Mouse (Mus musculus): ENCODE data around the gene Myadml2.
A peak's percentile ranks its signal among the peaks of the same experiment; 100 is the strongest.

The Myadml2 gene

GRCm38 (mm10) chr11:120612763-120613162, 35.2 kb downstream of the Myadml2 start:
- DNase-seq (ENCODE audit: low read depth, low spot score) = peak; percentile 87

DNA sequence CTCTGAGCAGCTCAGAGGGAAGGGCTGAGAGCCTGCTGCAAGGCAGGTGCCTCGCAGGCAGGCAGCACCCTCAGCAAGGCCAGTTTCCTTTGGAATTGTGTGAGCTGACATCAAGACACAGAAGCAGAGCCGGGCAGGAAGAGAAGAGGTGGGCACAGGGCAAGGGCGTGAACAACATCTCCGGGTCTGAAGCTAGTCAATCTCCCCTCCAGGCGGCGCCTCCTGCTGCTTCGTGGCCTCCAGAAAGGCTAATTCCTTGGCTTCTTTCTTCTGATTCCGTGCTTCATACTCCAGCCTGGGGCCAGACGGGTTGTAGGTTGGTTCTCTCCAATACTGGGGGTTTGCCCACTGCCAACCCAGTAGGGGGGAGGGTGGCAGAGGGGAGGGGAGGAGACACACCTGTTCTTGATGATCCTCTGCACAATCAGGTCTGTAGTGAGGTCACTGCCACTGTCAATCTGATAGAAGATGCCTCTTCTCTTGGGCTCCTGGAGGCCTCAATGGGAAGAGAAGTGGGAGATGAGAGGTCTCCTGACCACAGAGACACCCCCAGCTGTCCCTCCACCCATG, 37.4 kb downstream of the Myadml2 start:
- no peak for DNase-seq (ENCODE audit: low read depth, low spot score)

- DNase-seq (ENCODE audit: low read depth, low spot score) = no peak
Observed at GRCm38 (mm10) chr11:120609250-120609649, 38.7 kb downstream of the Myadml2 start.

DNA sequence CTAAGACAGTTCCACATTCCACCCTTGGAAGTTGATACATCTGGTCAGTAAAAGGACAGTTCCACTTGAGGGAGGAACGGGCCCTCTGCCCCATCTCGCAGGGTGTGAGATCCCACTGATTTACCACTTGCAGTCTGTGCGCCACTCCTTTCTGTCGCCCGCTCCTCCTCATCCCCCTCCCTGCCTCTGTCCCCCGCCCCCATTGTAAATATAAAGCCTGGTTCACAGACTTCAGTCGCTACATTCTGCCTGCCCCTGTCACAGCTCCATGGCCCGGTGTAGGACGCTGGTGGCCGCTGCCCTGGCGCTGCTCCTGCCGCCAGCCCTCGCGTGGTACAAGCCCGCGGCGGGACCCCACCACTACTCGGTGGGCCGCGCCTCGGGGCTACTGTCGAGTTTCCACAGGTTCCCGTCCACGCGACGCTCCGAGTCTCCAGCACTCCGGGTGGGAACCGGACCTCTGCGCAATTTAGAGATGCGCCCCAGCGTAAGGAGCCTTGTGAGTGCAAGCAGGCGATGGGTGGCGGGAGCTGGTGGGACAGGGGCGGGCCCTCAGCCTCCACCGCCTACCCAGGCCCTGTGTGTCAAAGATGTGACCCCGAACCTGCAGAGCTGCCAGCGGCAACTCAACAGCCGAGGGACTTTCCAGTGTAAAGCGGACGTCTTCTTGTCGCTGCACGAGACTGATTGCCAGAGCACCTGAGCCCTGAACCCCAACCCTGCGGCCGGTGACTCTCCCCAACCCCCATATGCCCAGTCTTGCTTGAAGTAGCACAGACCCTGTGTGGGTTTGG, 39.5 kb downstream of the Myadml2 start, which contains the start of gene Npb:
Gene Npb, plus strand, starts transcription at position 237 of the 794 bp plus-strand sequence.
- no peak for DNase-seq (ENCODE audit: low read depth, low spot score)

DNA sequence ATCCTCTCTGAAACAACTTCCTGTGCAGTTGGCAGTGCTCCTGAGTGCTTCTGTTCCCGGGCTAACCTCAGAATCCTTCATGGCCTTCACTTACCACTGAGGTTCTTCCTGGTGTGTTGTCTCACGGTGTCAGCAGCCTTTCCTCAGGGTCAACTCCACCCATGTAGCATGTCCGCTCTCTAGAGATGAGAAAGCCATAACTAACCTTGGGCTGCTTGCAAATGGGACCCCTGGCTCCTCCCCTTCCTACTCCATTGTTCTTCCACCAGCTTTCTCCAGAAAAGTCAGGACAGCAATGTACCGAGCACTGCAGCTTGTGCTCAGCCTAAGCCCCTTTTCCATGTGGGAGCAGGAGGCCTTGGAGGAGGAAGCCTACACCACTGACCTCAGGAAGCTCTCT, 41.2 kb downstream of the Myadml2 start:
- DNase-seq (ENCODE audit: low read depth, low spot score) = no peak

DNA sequence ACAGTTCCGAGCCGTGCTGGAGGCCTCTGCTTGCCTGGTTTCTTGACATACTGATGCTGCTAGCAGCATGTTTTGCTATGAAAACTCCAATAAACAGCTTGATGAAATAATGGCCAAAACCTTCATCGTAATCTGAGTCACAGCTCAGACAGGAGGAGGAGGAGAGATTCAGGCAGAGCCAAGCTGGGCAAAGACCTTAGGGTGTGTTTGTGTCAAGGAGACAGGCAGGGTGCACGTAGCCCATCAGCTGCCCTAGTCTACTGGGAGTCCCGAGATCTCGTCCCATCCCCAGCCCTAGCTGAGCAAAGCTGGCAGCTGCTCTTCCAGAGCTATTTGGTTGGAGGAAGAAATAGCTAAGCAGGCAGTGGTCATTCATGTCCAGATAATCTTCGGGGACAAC, 42.3 kb downstream of the Myadml2 start:
- DNase-seq (ENCODE audit: low read depth, low spot score) = no peak

GRCm38 (mm10) chr11:120603545-120603944, 44.4 kb downstream of the Myadml2 start:
- DNase-seq (ENCODE audit: low read depth, low spot score) = no peak

GRCm38 (mm10) chr11:120600716-120601115, 47.2 kb downstream of the Myadml2 start:
- DNase-seq (ENCODE audit: low read depth, low spot score) = peak; percentile 68

GRCm38 (mm10) chr11:120598990-120599549, 48.9 kb downstream of the Myadml2 start:
- DNase-seq (ENCODE audit: low read depth, low spot score) = no peak

DNA sequence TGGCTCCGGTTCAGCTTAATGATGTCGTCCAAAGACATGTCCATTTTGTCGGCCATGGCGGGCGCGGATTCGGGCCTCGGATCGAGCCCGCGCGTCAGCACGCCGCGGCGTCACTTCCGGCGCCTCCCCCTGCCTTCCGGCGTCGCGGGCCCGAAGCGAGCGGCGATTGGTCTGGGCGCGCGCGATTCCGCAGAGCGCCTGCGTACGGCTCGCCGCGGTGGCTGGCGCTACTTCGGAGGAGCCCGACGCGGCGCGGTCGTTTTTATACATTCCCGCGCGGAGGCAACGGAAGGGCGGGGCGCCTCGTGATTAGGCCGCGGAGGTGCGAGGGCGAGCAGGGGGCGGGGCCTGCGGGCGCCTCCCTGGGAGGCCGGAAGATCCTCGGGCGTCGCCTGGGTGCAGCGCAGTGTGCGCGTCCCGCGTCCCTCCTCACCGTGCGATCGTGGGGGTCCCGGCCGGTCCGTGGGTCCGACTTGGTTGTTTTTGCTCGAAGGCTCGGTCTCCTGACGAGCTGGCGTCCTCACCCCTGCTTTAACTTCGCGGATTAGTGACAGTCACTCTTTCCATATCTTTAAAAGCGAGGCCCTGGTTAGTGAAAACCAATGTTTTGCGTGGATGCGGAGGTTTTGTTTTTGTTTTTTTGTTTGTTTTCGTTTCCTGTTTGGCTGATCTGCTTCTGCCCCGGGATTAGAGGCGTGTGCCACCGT, 49.5 kb downstream of the Myadml2 start, which contains the start of the genes Alyref and Anapc11:
Gene Alyref, minus strand, starts transcription at position 83 of the 707 bp plus-strand sequence.
Gene Anapc11, plus strand, starts transcription at position 139 of the 707 bp plus-strand sequence.
- DNase-seq (ENCODE audit: low read depth, low spot score) = peak; percentile 99

GRCm38 (mm10) chr11:120597240-120598235, 50.4 kb downstream of the Myadml2 start:
- DNase-seq (ENCODE audit: low read depth, low spot score) = peak; percentile 52
